Mouse (Mus musculus) bone marrow, adult 2 months (tissue): ENCODE measurements around the gene Srsf10. TPM values are rescaled to one million over a fixed set of nuclear protein-coding genes. Genes with fewer than 3 reads are reported as not detected.

ENCODE experiments used
- H3K27ac ChIP-seq: fragments of 200-500 bp; 2 replicates; pipeline ENCODE4 v1.5.1; 2012; ENCODE audit warnings: low read depth, mild to moderate bottlenecking, control low read depth, inconsistent platforms, low read length; ENCODE audit not compliant: control insufficient read depth, poor library complexity, insufficient read depth
- H3K4me1 ChIP-seq: fragments of 200-500 bp; 2 replicates; pipeline ENCODE4 v1.6.1; 2011; ENCODE audit warnings: low read length; ENCODE audit not compliant: control insufficient read depth, insufficient read depth
- H3K4me3 ChIP-seq: fragments of 200-500 bp; replicated peaks from 2 replicates; pipeline ENCODE3; 2011; ENCODE audit warnings: mild to moderate bottlenecking, low read depth, low read length, control low read depth; ENCODE audit not compliant: control insufficient read depth
- CTCF ChIP-seq: fragments of 200-500 bp; IDR thresholded peaks from 2 replicates; pipeline ENCODE4 v1.5.1; 2011; ENCODE audit warnings: low read length, control low read depth; ENCODE audit not compliant: control insufficient read depth, insufficient read depth
- POLR2A ChIP-seq: fragments of 200-500 bp; IDR thresholded peaks from 2 replicates; pipeline ENCODE4 v1.6.1; 2011; ENCODE audit warnings: low read depth, mild to moderate bottlenecking, control low read depth, low read length, borderline replicate concordance; ENCODE audit not compliant: control insufficient read depth
- WGBS: fragments of 180-500 bp; shearing (Covaris S2); methylation state at CpG from one replicate; pipeline ENCODE4 v1.1.7; 2018; 5-methylcytosine and 5-hydroxymethylcytosine counted together
- polyA plus RNA-seq: library from polyadenylated mRNA; stranded (reverse); fragments of >200 nt; gene quantifications from 2 replicates; pipeline ENCODE4 v1.2.4, GENCODE M21; 2011; ENCODE audit warnings: low replicate concordance; ENCODE audit not compliant: missing spikeins, insufficient read depth, insufficient read length

Gene Srsf10
- polyA plus RNA-seq, 1 experiment: 300 TPM

DNA sequence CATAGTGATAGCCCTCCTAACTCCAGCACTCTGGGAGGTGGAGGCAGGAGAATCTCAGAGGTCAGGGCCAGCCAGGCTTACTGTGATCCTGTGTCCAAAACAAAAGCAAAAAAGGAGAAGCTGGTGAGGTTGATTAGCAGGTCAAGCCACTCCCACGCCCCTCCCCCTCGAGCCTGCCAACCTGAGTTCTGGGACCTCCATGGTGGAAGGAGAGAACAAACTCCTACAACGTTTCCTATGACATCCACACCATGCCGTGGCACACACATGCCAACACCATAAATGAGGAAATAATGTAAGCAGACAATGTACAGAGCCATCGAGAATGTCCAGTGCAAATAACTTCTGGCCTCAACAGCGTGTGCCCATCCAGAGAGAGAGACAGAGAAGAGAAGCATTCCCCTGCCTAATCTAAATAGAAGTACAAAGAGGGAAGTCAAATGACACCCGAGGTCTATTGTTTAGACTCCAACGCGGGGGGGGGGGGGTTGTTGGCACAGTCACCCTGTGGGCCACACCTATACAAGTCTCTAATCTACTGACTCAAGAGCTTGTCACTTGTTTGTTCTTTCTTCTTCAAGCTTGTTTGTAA, 20.5 kb downstream of the Srsf10 start:
- Histone ChIP-seq H3K4me3 (peak overlapping the region; percentile 52), H3K27ac (peak overlapping the region; percentile 84), H3K4me1 (peaks cover 10% of the 10 kb centered on the region)
- TF ChIP-seq CTCF (no peak), POLR2A (no peak)
- 0% methylated on average over 9 of the region's 9 CpGs for WGBS

- under 1% methylated on average over 16 of the region's 16 CpGs for WGBS
- TF ChIP-seq POLR2A (peak; percentile 41; the same call in 1 of the 2 replicates), CTCF (no peak)
- Histone ChIP-seq H3K27ac (peak overlapping the region; percentile 84), H3K4me1 (peaks cover 10% of the 10 kb centered on the region), H3K4me3 (peak overlapping the region; percentile 19)
These were observed 21.1 kb downstream of the Srsf10 start for GRCm38 (mm10) chr4:135876583-135877020.

- H3K4me3 ChIP-seq: no peak overlapping the region
- 54% methylated on average over 2 of the region's 2 CpGs for WGBS
- peaks cover 10% of the 10 kb centered on the region for H3K4me1 ChIP-seq
- H3K27ac ChIP-seq: no peak overlapping the region
- no peak for TF ChIP-seq POLR2A
- no peak for TF ChIP-seq CTCF
These were observed 22.2 kb downstream of the Srsf10 start for GRCm38 (mm10) chr4:135877742-135878141.

DNA sequence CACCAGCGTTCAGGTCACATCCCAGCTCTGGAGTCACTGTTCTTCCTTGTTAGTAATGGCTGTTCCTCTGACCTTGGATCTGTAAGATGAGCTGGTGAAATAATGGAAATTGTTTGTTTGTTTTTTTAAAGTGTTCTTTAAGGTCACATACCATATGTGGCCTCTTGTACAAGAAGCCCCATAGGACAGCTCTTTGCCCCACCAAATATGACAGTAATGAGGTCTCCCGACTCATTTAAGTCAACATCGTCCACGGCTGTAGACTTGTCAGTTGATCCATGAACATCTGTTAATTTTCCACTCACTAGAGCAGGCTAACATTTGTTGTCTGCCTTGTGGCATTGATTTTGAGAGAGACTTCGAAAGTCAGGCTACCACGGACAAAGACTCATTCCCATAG, 23.5 kb downstream of the Srsf10 start:
- no peak overlapping the region for H3K27ac ChIP-seq
- peaks cover 10% of the 10 kb centered on the region for H3K4me1 ChIP-seq
- H3K4me3 ChIP-seq: no peak overlapping the region
- 86% methylated on average over 6 of the region's 6 CpGs for WGBS
- TF ChIP-seq CTCF (no peak), POLR2A (no peak)

- H3K27ac ChIP-seq: no peak overlapping the region
- TF ChIP-seq CTCF: no peak
- TF ChIP-seq POLR2A: no peak
- no peak overlapping the region for H3K4me3 ChIP-seq
- peaks cover 8% of the 10 kb centered on the region; the same call in 1 of the 2 replicates for H3K4me1 ChIP-seq
- 88% methylated on average over 6 of the region's 6 CpGs for WGBS
These were observed 24.5 kb downstream of the Srsf10 start for GRCm38 (mm10) chr4:135880018-135880417.

GRCm38 (mm10) chr4:135880576-135880975, 25.0 kb downstream of the Srsf10 start:
- WGBS: 91% methylated on average over 10 of the region's 10 CpGs
- Histone ChIP-seq H3K27ac (no peak overlapping the region), H3K4me3 (no peak overlapping the region), H3K4me1 (peaks cover 6% of the 10 kb centered on the region; the same call in 1 of the 2 replicates)
- no peak for TF ChIP-seq POLR2A

DNA sequence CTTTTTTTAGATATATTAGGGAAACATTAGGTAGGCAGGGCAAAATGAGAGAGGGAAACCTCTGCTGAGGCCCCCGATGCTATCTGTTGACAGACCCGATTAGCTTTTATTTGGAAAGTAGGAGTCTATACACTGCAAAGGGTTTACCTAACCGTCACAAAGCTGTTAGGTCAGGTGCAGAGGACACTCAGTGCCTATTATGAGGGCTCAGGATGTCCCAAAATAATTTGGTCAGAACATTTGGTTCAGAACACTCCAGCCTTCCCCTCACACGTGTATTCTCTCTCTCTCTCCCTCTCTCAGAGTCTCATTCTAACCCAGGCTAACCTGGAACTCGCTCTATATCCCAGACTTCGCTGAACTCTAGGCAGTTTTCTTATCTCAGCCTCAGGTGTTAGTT, 26.5 kb downstream of the Srsf10 start:
- peaks cover under 1% of the 10 kb centered on the region; the same call in 1 of the 2 replicates for H3K4me1 ChIP-seq
- TF ChIP-seq POLR2A (no peak), CTCF (no peak)
- no peak overlapping the region for H3K4me3 ChIP-seq
- H3K27ac ChIP-seq: no peak overlapping the region
- 74% methylated on average over 6 of the region's 6 CpGs for WGBS

GRCm38 (mm10) chr4:135883401-135883851, 27.9 kb downstream of the Srsf10 start:
- Histone ChIP-seq H3K4me3 (no peak overlapping the region), H3K4me1 (0 out of 2 replicates have a peak, but pooled peaks cover under 1% of the 10 kb centered on the region), H3K27ac (no peak overlapping the region)
- TF ChIP-seq POLR2A (no peak), CTCF (no peak)
- 74% methylated on average over 10 of the region's 10 CpGs for WGBS
